Mouse (Mus musculus): ENCODE measurements at regions not wholly inside any gene's neighbourhood (a gene's known extent, or its start where the extent isn't known, plus 50 kb on each side); places are given as distances from the start of the nearest gene placed in this dataset.
A peak's percentile ranks its signal among the peaks of the same experiment; 100 is the strongest.

GRCm38 (mm10) chr8:10905761-10906160, 102.5 kb downstream of the Irs2 start:
- no peak for DNase-seq

GRCm38 (mm10) chr8:10903957-10904356, 104.3 kb downstream of the Irs2 start:
- DNase-seq = no peak

- DNase-seq = no peak
Observed at GRCm38 (mm10) chr8:10901954-10902353, 106.3 kb downstream of the Irs2 start.

GRCm38 (mm10) chr8:10901014-10901413, 107.2 kb downstream of the Irs2 start:
- DNase-seq = no peak

- DNase-seq = peak; percentile 53 to 73
Observed at GRCm38 (mm10) chr8:10899581-10900155, 108.6 kb downstream of the Irs2 start.

GRCm38 (mm10) chr8:10898562-10899527, 109.4 kb downstream of the Irs2 start:
- DNase-seq = no peak

GRCm38 (mm10) chr8:10897573-10897972, 110.7 kb downstream of the Irs2 start:
- DNase-seq = no peak

- DNase-seq = no peak
Observed at GRCm38 (mm10) chr8:10895178-10895577, 113.1 kb downstream of the Irs2 start.

- DNase-seq = no peak
Observed at GRCm38 (mm10) chr8:10894306-10894705, 114.0 kb downstream of the Irs2 start.

- no peak for DNase-seq
Observed at GRCm38 (mm10) chr8:10893709-10894108, 114.5 kb downstream of the Irs2 start.

GRCm38 (mm10) chr8:10891906-10892305, 116.4 kb downstream of the Irs2 start:
- peak; percentile 62 to 65 for DNase-seq

GRCm38 (mm10) chr8:10891440-10891839, 116.8 kb downstream of the Irs2 start:
- DNase-seq = no peak

GRCm38 (mm10) chr8:10885452-10885851, 122.8 kb downstream of the Irs2 start:
- DNase-seq = no peak

- DNase-seq = no peak
Observed at GRCm38 (mm10) chr8:10883418-10883817, 124.8 kb downstream of the Irs2 start.

GRCm38 (mm10) chr8:10882381-10882780, 125.9 kb downstream of the Irs2 start:
- DNase-seq = no peak

GRCm38 (mm10) chr8:10879883-10880282, 128.4 kb downstream of the Irs2 start:
- DNase-seq = peak in 1 of 2 experiments; percentile 22

GRCm38 (mm10) chr8:10879049-10879847, 129.0 kb downstream of the Irs2 start:
- DNase-seq = peak; percentile 59 to 72

GRCm38 (mm10) chr8:10878371-10878770, 129.9 kb downstream of the Irs2 start:
- DNase-seq = no peak

GRCm38 (mm10) chr8:10875170-10875569, 133.1 kb downstream of the Irs2 start:
- DNase-seq = no peak

GRCm38 (mm10) chr8:10871451-10871850, 136.8 kb downstream of the Irs2 start:
- DNase-seq = no peak

- DNase-seq = no peak
Observed at GRCm38 (mm10) chr8:10870423-10871055, 137.7 kb downstream of the Irs2 start.

GRCm38 (mm10) chr8:10869866-10870265, 138.4 kb downstream of the Irs2 start:
- no peak for DNase-seq
